Comparison of ENCODE assay signal across 8 mouse cellular contexts in the genomic region with DNA sequence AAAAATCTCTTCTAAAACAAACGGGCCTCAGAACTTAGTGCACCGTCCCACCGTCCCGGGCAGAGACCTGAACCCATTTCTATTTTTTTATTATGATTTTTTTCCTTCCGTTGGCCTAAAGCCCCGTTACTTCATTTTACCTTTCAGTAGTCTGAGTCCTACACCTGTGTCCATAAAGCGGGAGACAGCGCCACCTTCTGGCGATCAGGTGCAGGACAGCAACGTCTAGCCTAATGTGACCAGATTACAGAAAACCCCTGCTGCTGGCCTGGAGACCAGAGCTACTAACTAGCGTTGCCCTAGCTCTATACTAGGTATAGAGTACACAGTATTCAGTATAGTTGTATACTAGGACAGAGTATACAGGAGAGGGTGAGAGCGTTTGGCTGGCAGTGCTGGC. TPM values are rescaled to one million over a fixed set of nuclear protein-coding genes. Genes with fewer than 3 reads are reported as not detected.
DNase-seq lines count a peak whose midpoint lies in the region; ATAC-seq and TF ChIP-seq lines count a peak whose summit lies in the region.

No protein-coding gene starts in this region.

- DNase-seq in Muller cell, postnatal 12 days (ENCODE audit: inconsistent ontology term): peak; percentile 70
- DNase-seq in cerebellum, adult 8-10 months: peak; percentile 81
- peak; percentile 84 for DNase-seq in hindbrain, embryonic 10.5 days (ENCODE audit: low spot score)
- DNase-seq in layer of hippocampus, adult 2 months (ENCODE audit: low spot score in 2 of 2): peak; percentile 47 to 86
- DNase-seq in lung, postnatal 10 days: peak; percentile 85
- peak; percentile 34 for DNase-seq in retina, adult 2 months (ENCODE audit: low read depth, low spot score)
- DNase-seq in thymus, postnatal 25 days: peak; percentile 59

- no peak overlapping the region for H3K4me3 ChIP-seq in hindbrain, embryonic 10.5 days
- H3K4me3 ChIP-seq in layer of hippocampus, adult 2 months: no peak overlapping the region

- H3K4me1 ChIP-seq in hindbrain, embryonic 10.5 days (replicated peaks): 0 out of 2 replicates have a peak, but pooled peaks cover 9% of the 10 kb centered on the region

- TF ChIP-seq CTCF in layer of hippocampus, adult 2 months (conservative IDR thresholded peaks at IDR 0.05): peak; percentile 97

- peaks cover 40% of the 10 kb centered on the region for H3K27me3 ChIP-seq in hindbrain, embryonic 10.5 days (ENCODE audit: insufficient read depth, poor library complexity, severe bottlenecking)

- peak; percentile 52; the same call in 1 of the 2 replicates for ATAC-seq in frontal cortex, adult (ENCODE audit: low TSS enrichment)

- 8% methylated on average over 12 of the region's 12 CpGs for WGBS in hindbrain, embryonic 10.5 days

- no peaks in the 10 kb centered on the region for H3K36me3 ChIP-seq in hindbrain, embryonic 10.5 days

- no peak overlapping the region for H3K27ac ChIP-seq in hindbrain, embryonic 10.5 days
- no peak overlapping the region for H3K27ac ChIP-seq in layer of hippocampus, adult 2 months

- H3K9me3 ChIP-seq in hindbrain, embryonic 10.5 days: no peaks in the 10 kb centered on the region

RNA-seq across cellular contexts. Expression of a gene that starts 30.7 kb away (rescaled TPM):
- 0.17 TPM in 1 of 2 replicates, not detected in the other for polyA plus RNA-seq in hindbrain, embryonic 10.5 days (2016; fragmentation: Nextera tagmentation; extraction: Ambion mirVana)
- total RNA-seq in layer of hippocampus, adult 2 months (2021): not detected

Comparison
In these comparisons a context has a peak if more than half of its experiments do, and no peak if none do; other contexts are left out.
1. DNase-seq: peak in every context shown above with its lines; median percentile 85 in lung, postnatal 10 days; 84 in hindbrain, embryonic 10.5 days; 81 in cerebellum, adult 8-10 months; 70 in Muller cell, postnatal 12 days; 66 in layer of hippocampus, adult 2 months; 59 in thymus, postnatal 25 days; 34 in retina, adult 2 months.